Mouse (Mus musculus): ENCODE measurements around the gene Cpsf2.

DNA sequence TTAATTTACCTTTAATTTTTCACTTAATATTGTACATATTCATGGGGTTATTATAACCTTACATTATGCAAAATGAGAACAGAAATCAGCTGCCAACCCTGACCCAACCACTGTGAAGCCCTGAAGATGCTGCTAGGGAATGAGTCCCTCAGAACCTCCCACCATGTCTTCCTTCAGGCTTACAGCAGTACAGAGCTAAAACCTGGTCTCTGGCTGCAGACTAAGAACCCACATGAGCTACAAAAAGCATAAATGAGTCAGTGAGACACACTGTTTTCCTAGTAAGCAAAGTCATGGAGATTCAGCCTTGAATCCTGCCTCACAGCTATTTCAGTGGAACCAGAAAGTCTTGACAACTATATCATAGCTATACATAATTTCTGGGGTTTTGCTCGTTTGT, 47.4 kb upstream of the Cpsf2 start:
- TF ChIP-seq CTCF (conservative IDR thresholded peaks at IDR 0.05; ENCODE audit: low read length) (no peak), POU5F1 (IDR thresholded peaks at IDR 0.05; ENCODE audit: borderline replicate concordance, low read length) (no peak), NANOG (IDR thresholded peaks at IDR 0.05; ENCODE audit: borderline replicate concordance, low read length) (no peak)

Data from E14TG2a.4 (cell line).